Mouse (Mus musculus): ENCODE data around the gene Elmsan1. TPM values are rescaled to one million over a fixed set of nuclear protein-coding genes. Genes with fewer than 3 reads are reported as not detected.
A peak's percentile ranks its signal among the peaks of the same experiment; 100 is the strongest.
"Not testable (repeated sequence)": the region's sequence is repeated elsewhere in the genome, so short reads cannot be mapped to it uniquely, and the experiment has no call there.

Elmsan1 gene
- polyA plus RNA-seq, 1 experiment from 2014 or later: 4.3 TPM

- 0 out of 2 replicates have a peak, but pooled peaks cover 3% of the 10 kb centered on the region for H3K36me3 ChIP-seq
- WGBS: 95% methylated on average over 5 of the region's 5 CpGs
- H3K9me3 ChIP-seq: no peaks in the 10 kb centered on the region
- no peak overlapping the region for H3K4me3 ChIP-seq
- no peak overlapping the region for H3K9ac ChIP-seq (replicated peaks)
- H3K4me2 ChIP-seq (replicated peaks): no peak overlapping the region
- ATAC-seq (replicated peaks): no peak
- H3K27ac ChIP-seq (replicated peaks): no peak overlapping the region
- H3K27me3 ChIP-seq: no peaks in the 10 kb centered on the region
- H3K4me1 ChIP-seq: peaks cover 9% of the 10 kb centered on the region
These were observed 99.1 kb downstream of the Elmsan1 start for GRCm38 (mm10) chr12:84119584-84119983.

GRCm38 (mm10) chr12:84114153-84114994, 104.3 kb downstream of the Elmsan1 start, which contains the start of gene Dnal1:
Dnal1 (plus strand) TSS chr12:84114366.
- H3K9me3 ChIP-seq: no peaks in the 10 kb centered on the region
- H3K4me2 ChIP-seq (replicated peaks): peak within 1 kb of the TSS; percentile 58
- peak within 1 kb of the TSS; percentile 49 for H3K27ac ChIP-seq (replicated peaks)
- no peaks in the 10 kb centered on the region for H3K36me3 ChIP-seq
- H3K4me1 ChIP-seq: peaks cover 12% of the 10 kb centered on the region
- WGBS: 3% methylated on average over 30 of the region's 35 CpGs
- peak within 1 kb of the TSS; percentile 59 for H3K4me3 ChIP-seq
- H3K9ac ChIP-seq (replicated peaks): peak within 1 kb of the TSS; percentile 64
- H3K27me3 ChIP-seq: no peaks in the 10 kb centered on the region
- peak; percentile 99 for ATAC-seq (replicated peaks)

- Histone ChIP-seq H3K9me3 (no peaks in the 10 kb centered on the region), H3K36me3 (no peaks in the 10 kb centered on the region), H3K9ac (replicated peaks) (no peak overlapping the region), H3K4me3 (peak overlapping the region; percentile 59), H3K27me3 (no peaks in the 10 kb centered on the region), H3K4me2 (replicated peaks) (peak overlapping the region; percentile 58), H3K27ac (replicated peaks) (no peak overlapping the region), H3K4me1 (peaks cover 12% of the 10 kb centered on the region)
- WGBS: 39% methylated on average over 6 of the region's 6 CpGs
- ATAC-seq (replicated peaks): 0 out of 2 replicates have a peak, but pooled peaks have one; percentile 7
These were observed 105.0 kb downstream of the Elmsan1 start for GRCm38 (mm10) chr12:84113676-84114075.

- Histone ChIP-seq H3K9me3 (no peaks in the 10 kb centered on the region), H3K4me2 (replicated peaks) (no peak overlapping the region), H3K36me3 (no peaks in the 10 kb centered on the region), H3K9ac (replicated peaks) (no peak overlapping the region), H3K4me1 (peaks cover 12% of the 10 kb centered on the region), H3K27ac (replicated peaks) (no peak overlapping the region), H3K27me3 (no peaks in the 10 kb centered on the region), H3K4me3 (no peak overlapping the region)
- ATAC-seq (replicated peaks): no peak
- 93% methylated on average over 4 of the region's 4 CpGs for WGBS
These were observed 107.9 kb downstream of the Elmsan1 start for GRCm38 (mm10) chr12:84110814-84111213.

GRCm38 (mm10) chr12:84109924-84110323, 108.8 kb downstream of the Elmsan1 start:
- Histone ChIP-seq H3K4me1 (peaks cover 7% of the 10 kb centered on the region), H3K9ac (replicated peaks) (no peak overlapping the region), H3K9me3 (no peaks in the 10 kb centered on the region), H3K4me3 (no peak overlapping the region), H3K4me2 (replicated peaks) (no peak overlapping the region), H3K36me3 (no peaks in the 10 kb centered on the region), H3K27ac (replicated peaks) (no peak overlapping the region), H3K27me3 (no peaks in the 10 kb centered on the region)
- WGBS: 77% methylated on average over 1 of the region's 1 CpGs
- ATAC-seq (replicated peaks): no peak

GRCm38 (mm10) chr12:84107692-84108091, 111.0 kb downstream of the Elmsan1 start:
- no peaks in the 10 kb centered on the region for H3K27me3 ChIP-seq
- no peaks in the 10 kb centered on the region for H3K9me3 ChIP-seq
- ATAC-seq (replicated peaks): no peak
- no peak overlapping the region for H3K4me2 ChIP-seq (replicated peaks)
- no peaks in the 10 kb centered on the region for H3K4me1 ChIP-seq
- H3K4me3 ChIP-seq: no peak overlapping the region
- 90% methylated on average over 1 of the region's 1 CpGs for WGBS
- no peak overlapping the region for H3K27ac ChIP-seq (replicated peaks)
- no peaks in the 10 kb centered on the region for H3K36me3 ChIP-seq
- no peak overlapping the region for H3K9ac ChIP-seq (replicated peaks)

- Histone ChIP-seq H3K4me2 (replicated peaks) (no peak overlapping the region), H3K27me3 (no peaks in the 10 kb centered on the region), H3K4me3 (no peak overlapping the region), H3K27ac (replicated peaks) (no peak overlapping the region), H3K9ac (replicated peaks) (no peak overlapping the region), H3K9me3 (no peaks in the 10 kb centered on the region), H3K4me1 (no peaks in the 10 kb centered on the region), H3K36me3 (no peaks in the 10 kb centered on the region)
- 74% methylated on average over 3 of the region's 3 CpGs for WGBS
- ATAC-seq (replicated peaks): no peak
These were observed 111.7 kb downstream of the Elmsan1 start for GRCm38 (mm10) chr12:84107012-84107411.

- no peak overlapping the region for H3K27ac ChIP-seq (replicated peaks)
- peak overlapping the region; percentile 66 for H3K9ac ChIP-seq (replicated peaks)
- no peak for ATAC-seq (replicated peaks)
- WGBS: 62% methylated on average over 2 of the region's 2 CpGs
- no peaks in the 10 kb centered on the region for H3K36me3 ChIP-seq
- H3K9me3 ChIP-seq: no peaks in the 10 kb centered on the region
- H3K4me3 ChIP-seq: peak overlapping the region; percentile 60
- H3K4me2 ChIP-seq (replicated peaks): peak overlapping the region; percentile 85
- no peaks in the 10 kb centered on the region for H3K27me3 ChIP-seq
- peaks cover 4% of the 10 kb centered on the region; the same call in 1 of the 2 replicates for H3K4me1 ChIP-seq
These were observed 117.2 kb downstream of the Elmsan1 start for GRCm38 (mm10) chr12:84101493-84101845.

- peak within 1 kb of the TSS; percentile 46 for H3K27ac ChIP-seq (replicated peaks)
- ATAC-seq (replicated peaks): peak; percentile 86
- not testable (repeated sequence) for H3K9me3 ChIP-seq, H3K4me1 ChIP-seq, H3K36me3 ChIP-seq, H3K27me3 ChIP-seq
- H3K4me2 ChIP-seq (replicated peaks): peak within 1 kb of the TSS; percentile 85
- H3K9ac ChIP-seq (replicated peaks): peak within 1 kb of the TSS; percentile 66
- peak within 1 kb of the TSS; percentile 60 for H3K4me3 ChIP-seq
- under 1% methylated on average over 80 of the region's 80 CpGs for WGBS
These were observed 117.8 kb downstream of the Elmsan1 start, which contains the start of gene Acot6 for GRCm38 (mm10) chr12:84100604-84101492. Acot6 (plus strand) TSS chr12:84100654.

- Histone ChIP-seq H3K4me3 (peak overlapping the region; percentile 60; the same call in 1 of the 2 replicates), H3K27me3 (no peaks in the 10 kb centered on the region), H3K4me2 (replicated peaks) (peak overlapping the region; percentile 85), H3K9me3 (no peaks in the 10 kb centered on the region), H3K36me3 (no peaks in the 10 kb centered on the region), H3K4me1 (peaks cover 4% of the 10 kb centered on the region; the same call in 1 of the 2 replicates), H3K27ac (replicated peaks) (no peak overlapping the region), H3K9ac (replicated peaks) (no peak overlapping the region)
- ATAC-seq (replicated peaks): no peak
- 41% methylated on average over 1 of the region's 1 CpGs for WGBS
These were observed 118.6 kb downstream of the Elmsan1 start for GRCm38 (mm10) chr12:84100071-84100470.

GRCm38 (mm10) chr12:84099605-84100004, 119.1 kb downstream of the Elmsan1 start:
- Histone ChIP-seq H3K9me3 (no peaks in the 10 kb centered on the region), H3K4me1 (peaks cover 4% of the 10 kb centered on the region; the same call in 1 of the 2 replicates), H3K4me3 (no peak overlapping the region), H3K4me2 (replicated peaks) (no peak overlapping the region), H3K36me3 (no peaks in the 10 kb centered on the region), H3K27ac (replicated peaks) (no peak overlapping the region), H3K27me3 (no peaks in the 10 kb centered on the region), H3K9ac (replicated peaks) (no peak overlapping the region)
- ATAC-seq (replicated peaks): no peak
- 96% methylated on average over 2 of the region's 2 CpGs for WGBS
